Mouse (Mus musculus) liver, postnatal 0 days (tissue): ENCODE measurements at regions not wholly inside any gene's neighbourhood (a gene's known extent, or its start where the extent isn't known, plus 50 kb on each side); places are given as distances from the start of the nearest gene placed in this dataset.

Source experiments
- CTCF ChIP-seq: sonication (generic); IDR thresholded peaks from 2 replicates; pipeline ENCODE4 v1.5.1; 2016; ENCODE audit warnings: antibody characterized with exemption, low read depth
- EP300 ChIP-seq: IDR thresholded peaks from 2 replicates; pipeline ENCODE4 v1.6.1; 2016; ENCODE audit warnings: antibody characterized with exemption, low read depth, mild to moderate bottlenecking

DNA sequence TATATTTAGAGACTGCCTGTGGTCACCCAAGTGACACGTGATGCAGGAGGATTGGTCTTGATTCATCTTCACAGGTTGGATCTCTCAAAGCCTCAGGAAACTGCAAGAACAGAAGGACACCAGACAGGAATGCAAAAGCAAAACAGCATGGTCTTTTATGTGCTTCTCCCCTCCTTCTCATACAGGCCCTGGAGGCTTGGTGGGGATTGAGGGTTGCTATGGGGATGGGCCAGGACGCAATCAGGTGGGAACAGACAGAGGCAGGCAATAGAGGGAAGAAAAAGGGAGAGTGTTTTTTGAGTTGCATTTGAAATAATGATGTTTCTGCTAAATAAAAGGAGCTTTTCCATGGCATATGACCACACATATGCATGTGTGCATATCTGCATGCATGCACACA lies 84.8 kb downstream of the Aipl1 start:
- no peak for TF ChIP-seq CTCF
- TF ChIP-seq EP300 = no peak
